Mouse (Mus musculus) heart, adult 2 months (tissue): ENCODE data around the gene Cct2. TPM values are rescaled to one million over a fixed set of nuclear protein-coding genes. Genes with fewer than 3 reads are reported as not detected.

ENCODE experiments used
- DNase-seq, 2 experiments: peaks; one replicate each; pipeline ENCODE4 v3.0.0; 2021
- H3K27ac ChIP-seq: fragments of 200-600 bp; 2 replicates; pipeline ENCODE4 v1.8.1; 2022
- H3K27me3 ChIP-seq: fragments of 200-500 bp; 2 replicates; pipeline ENCODE4 v1.6.1; 2012; ENCODE audit warnings: mild to moderate bottlenecking, low read length, inconsistent platforms, mixed read lengths; ENCODE audit not compliant: control insufficient read depth, insufficient read depth
- H3K36me3 ChIP-seq: fragments of 200-500 bp; 2 replicates; pipeline ENCODE4 v1.6.1; 2012; ENCODE audit warnings: low read length, inconsistent platforms; ENCODE audit not compliant: control insufficient read depth, insufficient read depth
- H3K4me1 ChIP-seq: fragments of 200-500 bp; 2 replicates; pipeline ENCODE4 v1.6.1; 2011; ENCODE audit warnings: low read length; ENCODE audit not compliant: control insufficient read depth, insufficient read depth
- H3K4me3 ChIP-seq: fragments of 200-600 bp; 2 replicates; pipeline ENCODE4 v1.8.1; 2022
- H3K79me2 ChIP-seq: fragments of 200-500 bp; replicated peaks from 2 replicates; pipeline ENCODE4 v1.6.1; 2012; ENCODE audit warnings: mild to moderate bottlenecking, inconsistent platforms, low read length, moderate library complexity, mixed read lengths; ENCODE audit not compliant: control insufficient read depth, insufficient read depth
- H3K9ac ChIP-seq: fragments of 200-500 bp; 2 replicates; pipeline ENCODE4 v1.6.1; 2012; ENCODE audit warnings: low read depth, mild to moderate bottlenecking, control low read depth, inconsistent platforms, low read length, mixed read lengths
- CTCF ChIP-seq: fragments of 200-600 bp; IDR thresholded peaks from 2 replicates; pipeline ENCODE4 v1.8.1; 2022; ENCODE audit warnings: antibody characterized with exemption, mild to moderate bottlenecking, moderate library complexity
- EP300 ChIP-seq: fragments of 200-500 bp; IDR thresholded peaks from 2 replicates; pipeline ENCODE4 v1.6.1; 2011; ENCODE audit warnings: low read depth, low read length, control low read depth; ENCODE audit not compliant: insufficient read depth
- POLR2A ChIP-seq: fragments of 200-500 bp; IDR thresholded peaks from 2 replicates; pipeline ENCODE4 v1.6.1; 2011; ENCODE audit warnings: mild to moderate bottlenecking, low read depth, low read length, control low read depth; ENCODE audit not compliant: insufficient read depth
- WGBS: fragments of 180-500 bp; shearing (Covaris S2); methylation state at CpG from one replicate; pipeline ENCODE4 v1.1.7; 2018; 5-methylcytosine and 5-hydroxymethylcytosine counted together
- intact Hi-C: fragments of 180-260 bp; cut with DNase I; formaldehyde crosslinking; loops from one replicate; pipeline ENCODE4 v1.15.1; 2025
- polyA plus RNA-seq: library from polyadenylated mRNA; depleted of rRNA; stranded (reverse); fragments of >200 nt; gene quantifications from 2 replicates; pipeline ENCODE4 v1.2.3, GENCODE M21; 2012
- total RNA-seq, 2 experiments: library from RNA; stranded (reverse); gene quantifications; 2 replicates each; pipeline ENCODE4 v1.2.3; 2021

Gene Cct2
- total and polyA plus RNA-seq, 3 experiments = 50.4 to 129 (median 123) TPM

DNA sequence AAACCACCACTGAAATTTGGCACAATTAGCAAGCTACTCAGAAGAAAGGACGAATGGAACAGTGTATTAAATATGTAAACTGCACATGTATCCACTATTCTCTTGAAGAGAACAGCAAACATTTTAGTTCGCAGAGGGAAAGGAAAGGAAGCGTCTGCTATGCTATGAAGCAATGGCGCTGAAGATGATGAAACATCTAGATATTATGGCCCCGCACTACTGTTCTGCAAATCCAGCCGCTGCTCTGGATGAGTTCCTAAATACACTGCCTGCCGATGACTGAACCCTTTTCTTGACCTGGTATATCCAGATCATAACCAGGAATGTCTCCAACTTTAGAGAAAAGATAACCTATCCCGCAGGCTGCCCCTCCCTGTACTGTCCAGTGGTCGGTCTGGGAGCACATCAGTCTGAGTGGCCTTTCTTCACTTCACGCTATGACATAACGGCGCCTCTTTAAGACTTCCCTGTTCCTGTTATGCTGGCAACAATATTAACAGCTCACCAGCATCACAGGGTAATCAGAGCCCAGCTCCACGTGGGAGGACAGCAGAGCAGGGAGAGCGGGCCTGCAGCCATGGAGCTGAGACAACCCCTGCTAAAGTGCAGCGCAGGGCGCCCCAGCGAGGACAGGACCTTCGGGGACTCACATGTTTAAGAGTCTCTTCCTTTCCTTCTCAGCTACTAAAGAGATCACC lies 8.7 kb upstream of the Cct2 start:
- WGBS = 72% methylated on average over 18 of the region's 18 CpGs
- intact Hi-C loops = no loop called here
- Histone ChIP-seq H3K27ac (no peak overlapping the region), H3K4me3 (no peak overlapping the region), H3K79me2 (no peaks in the 10 kb centered on the region), H3K27me3 (no peaks in the 10 kb centered on the region), H3K36me3 (no peaks in the 10 kb centered on the region), H3K9ac (no peak overlapping the region), H3K4me1 (no peaks in the 10 kb centered on the region)
- TF ChIP-seq CTCF (no peak), POLR2A (no peak), EP300 (no peak)
- DNase-seq = peak in 1 of 2 experiments; percentile 25

DNA sequence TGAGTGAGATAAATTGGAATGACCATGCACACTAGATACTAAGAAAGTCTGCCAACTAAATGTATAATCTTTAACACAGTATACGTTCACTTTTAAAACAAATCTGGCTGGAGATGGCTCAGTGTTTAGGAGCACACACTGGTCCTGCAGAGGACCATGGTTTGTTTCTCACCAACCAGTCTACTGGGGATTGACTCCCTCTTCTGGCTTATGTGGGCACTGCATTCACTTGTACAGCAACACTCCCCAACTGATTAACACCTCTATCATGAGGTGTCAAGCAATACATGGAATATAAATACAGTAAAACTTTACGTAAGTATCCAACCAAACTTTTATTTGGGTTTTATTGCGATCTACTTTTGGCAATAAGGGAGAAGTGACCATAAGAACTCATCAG lies 5.5 kb upstream of the Cct2 start:
- H3K9ac ChIP-seq = no peak overlapping the region
- 87% methylated on average over 3 of the region's 3 CpGs for WGBS
- no peaks in the 10 kb centered on the region for H3K79me2 ChIP-seq
- TF ChIP-seq POLR2A = no peak
- no peak for TF ChIP-seq EP300
- TF ChIP-seq CTCF = peak; percentile 29
- H3K4me1 ChIP-seq = no peaks in the 10 kb centered on the region
- intact Hi-C loops = loop anchor here (5.0 kb wide), 1 partner anchor 138 kb away; no protein-coding TSS in a partner anchor
- no peak overlapping the region for H3K4me3 ChIP-seq
- H3K27me3 ChIP-seq = no peaks in the 10 kb centered on the region
- H3K27ac ChIP-seq = no peak overlapping the region
- DNase-seq = no peak
- no peaks in the 10 kb centered on the region for H3K36me3 ChIP-seq

DNA sequence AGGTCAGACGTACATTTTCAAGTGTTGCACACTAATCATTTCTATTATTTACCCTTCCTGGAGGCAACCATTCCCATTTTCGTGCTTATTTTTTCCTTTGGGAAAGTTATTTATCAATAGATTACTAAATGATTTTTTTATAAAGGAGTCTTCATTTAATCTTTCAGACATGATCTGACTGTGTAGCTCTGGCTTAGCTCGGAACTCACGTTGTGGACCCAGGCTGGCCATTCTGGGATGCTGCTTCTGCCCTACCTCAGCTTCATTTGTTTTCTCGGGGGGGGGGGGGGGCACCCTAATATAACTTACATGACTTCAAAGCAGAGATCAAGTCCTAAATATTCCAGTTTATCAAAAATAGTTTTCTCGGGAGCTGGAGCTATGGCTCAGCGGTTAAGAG lies 462 bp upstream of the Cct2 start:
- H3K4me1 ChIP-seq = peaks cover 2% of the 10 kb centered on the region; the same call in 1 of the 2 replicates
- H3K9ac ChIP-seq = no peak overlapping the region
- TF ChIP-seq CTCF (no peak), EP300 (no peak), POLR2A (no peak)

DNA sequence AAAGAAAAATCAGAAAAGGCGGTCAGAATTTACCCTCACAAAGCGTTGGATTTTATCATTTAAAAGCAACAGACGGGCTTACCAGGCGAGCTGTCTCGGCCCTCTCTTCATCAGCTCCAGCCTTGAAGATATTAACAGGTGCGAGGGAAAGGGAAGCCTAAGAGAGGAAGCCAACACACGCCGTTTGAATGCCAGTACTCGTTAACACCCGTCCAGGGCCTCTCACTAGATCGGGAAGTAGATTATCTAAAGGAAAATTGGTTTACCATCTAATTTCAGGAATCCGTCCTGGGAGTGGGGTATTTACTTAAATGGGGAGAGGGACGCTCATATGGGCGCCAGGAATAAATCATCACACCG lies 740 bp downstream of the Cct2 start:
- WGBS = 2% methylated on average over 15 of the region's 15 CpGs
- H3K4me3 ChIP-seq = peak overlapping the region; percentile 99
- peak overlapping the region; percentile 89 for H3K27ac ChIP-seq
- H3K36me3 ChIP-seq = peaks cover 11% of the 10 kb centered on the region
- intact Hi-C loops = loop anchor here (2.0 to 5.0 kb wide), 2 partner anchors 86 to 159 kb away; partner anchors contain the start of genes Frs2 and Yeats4
- no peaks in the 10 kb centered on the region for H3K79me2 ChIP-seq
- no peak for TF ChIP-seq POLR2A
- no peak for TF ChIP-seq CTCF
- no peak for TF ChIP-seq EP300
- DNase-seq = no peak
- H3K9ac ChIP-seq = peak overlapping the region; percentile 79
- no peaks in the 10 kb centered on the region for H3K27me3 ChIP-seq
- H3K4me1 ChIP-seq = peaks cover 2% of the 10 kb centered on the region; the same call in 1 of the 2 replicates

More for the DNA sequence above, 462 bp upstream of the Cct2 start:
- WGBS = 5% methylated on average over 7 of the region's 7 CpGs
- Histone ChIP-seq H3K79me2 (no peaks in the 10 kb centered on the region), H3K27ac (peak overlapping the region; percentile 75), H3K4me3 (peak overlapping the region; percentile 43), H3K27me3 (no peaks in the 10 kb centered on the region), H3K36me3 (peaks cover 11% of the 10 kb centered on the region)
- no peak for DNase-seq
- intact Hi-C loops = loop anchor here (5.0 kb wide), 1 partner anchor 158 kb away; the partner anchor contains the start of gene Yeats4

DNA sequence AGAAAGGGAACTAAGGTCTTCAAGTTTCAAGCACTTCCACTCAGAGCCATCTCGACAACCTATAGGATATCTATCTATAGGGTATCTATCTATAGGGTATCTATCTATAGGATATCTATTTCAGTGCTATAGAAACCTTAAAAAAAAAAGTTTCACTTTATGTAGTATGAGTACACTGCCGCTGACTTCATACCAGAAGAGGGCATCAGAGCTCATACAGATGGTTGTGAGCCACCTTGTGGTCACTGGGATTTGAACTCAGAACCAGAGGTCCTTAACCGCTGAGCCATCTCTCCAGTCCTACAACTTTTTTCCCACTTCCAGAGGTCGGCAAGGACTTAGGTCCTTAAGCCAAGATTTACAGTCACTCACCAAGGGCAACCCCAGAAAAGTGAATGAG lies 7.9 kb downstream of the Cct2 start:
- H3K36me3 ChIP-seq = peaks cover 5% of the 10 kb centered on the region
- WGBS = 85% methylated on average over 4 of the region's 4 CpGs
- H3K79me2 ChIP-seq = no peaks in the 10 kb centered on the region
- no peak overlapping the region for H3K4me3 ChIP-seq
- DNase-seq = no peak
- no peak for TF ChIP-seq POLR2A
- TF ChIP-seq CTCF = peak; percentile 51
- TF ChIP-seq EP300 = no peak
- H3K9ac ChIP-seq = no peak overlapping the region
- no peak overlapping the region for H3K27ac ChIP-seq
- H3K4me1 ChIP-seq = no peaks in the 10 kb centered on the region
- intact Hi-C loops = no loop called here
- H3K27me3 ChIP-seq = no peaks in the 10 kb centered on the region

DNA sequence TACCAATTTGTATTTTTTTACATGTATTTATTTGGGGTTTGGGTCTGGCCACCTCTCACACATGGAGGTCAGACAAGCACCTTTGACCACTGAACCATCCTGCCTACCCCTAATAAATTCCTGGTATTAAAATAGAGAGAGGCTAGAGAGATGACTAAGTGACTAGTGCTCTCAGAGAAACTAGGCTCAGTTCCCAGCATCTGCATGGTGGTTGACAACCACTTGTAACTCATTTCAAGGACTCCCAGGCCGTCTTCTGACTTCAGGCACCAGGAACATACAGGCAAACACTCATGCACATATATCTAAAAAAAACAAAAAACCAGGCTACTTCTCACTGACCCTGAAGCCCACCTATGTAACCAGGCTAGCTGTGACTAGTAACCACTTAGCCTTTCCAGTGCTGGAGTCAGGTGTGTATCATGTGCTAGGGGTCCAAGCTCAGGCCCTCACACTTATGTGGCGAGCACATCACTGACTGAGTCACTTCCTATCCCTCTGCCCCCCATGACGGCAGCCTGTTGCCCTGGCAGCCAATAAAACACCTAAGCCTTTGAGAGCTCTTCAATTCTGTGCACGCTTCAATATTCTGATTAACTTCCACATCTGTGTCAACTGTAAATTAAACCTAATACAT lies 13.5 kb downstream of the Cct2 start:
- intact Hi-C loops = no loop called here

More for the DNA sequence above, 13.5 kb downstream of the Cct2 start:
- TF ChIP-seq CTCF (no peak), POLR2A (peak; percentile 77), EP300 (peak; percentile 68; the same call in 1 of the 2 replicates)
- Histone ChIP-seq H3K4me3 (no peak overlapping the region), H3K36me3 (peaks cover 7% of the 10 kb centered on the region), H3K27me3 (no peaks in the 10 kb centered on the region), H3K9ac (no peak overlapping the region), H3K79me2 (no peaks in the 10 kb centered on the region), H3K4me1 (no peaks in the 10 kb centered on the region), H3K27ac (peak overlapping the region; percentile 40)
- DNase-seq = peak in 1 of 2 experiments; percentile 32
- WGBS = 41% methylated on average over 4 of the region's 4 CpGs
